Mouse (Mus musculus): ENCODE data around the gene Slc5a4b. TPM values are rescaled to one million over a fixed set of nuclear protein-coding genes. Genes with fewer than 3 reads are reported as not detected.
"Not testable (repeated sequence)": the region's sequence is repeated elsewhere in the genome, so short reads cannot be mapped to it uniquely, and the experiment has no call there.

Gene Slc5a4b
- total RNA-seq (2021) = not detected

DNA sequence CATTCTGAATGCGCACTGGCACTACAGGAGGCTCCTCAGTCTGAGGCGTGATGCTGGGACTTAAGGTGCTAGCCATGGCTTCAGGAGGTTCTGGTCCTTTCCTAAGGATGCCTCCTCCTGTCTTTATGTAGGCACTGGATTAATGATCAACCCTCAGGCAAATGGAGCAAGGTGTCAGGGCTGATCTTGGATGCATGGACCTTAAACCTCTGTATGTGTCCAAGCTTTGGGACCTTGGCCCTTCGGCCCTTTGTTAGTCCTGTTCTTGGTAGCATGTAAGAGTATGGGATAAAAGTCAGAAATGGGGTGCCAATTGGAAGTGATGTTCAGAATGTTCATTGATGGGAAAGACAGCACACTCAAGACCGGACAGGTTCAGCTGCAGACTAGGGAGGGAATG, at the start of gene Slc5a4b:
TSS of gene Slc5a4b (minus strand) at position 101 of the 400 bp plus-strand sequence.
- DNase-seq (ENCODE audit: extremely low spot score in 1 of 2, low spot score in 2 of 2) = no peak
- intact Hi-C loops (cut with DNase I) = no loop called here

GRCm38 (mm10) chr10:76158009-76158408, 47.2 kb upstream of the Slc5a4b start:
- intact Hi-C loops (cut with DNase I) = no loop called here
- DNase-seq (ENCODE audit: extremely low spot score in 1 of 2, low spot score in 2 of 2) = no peak

DNA sequence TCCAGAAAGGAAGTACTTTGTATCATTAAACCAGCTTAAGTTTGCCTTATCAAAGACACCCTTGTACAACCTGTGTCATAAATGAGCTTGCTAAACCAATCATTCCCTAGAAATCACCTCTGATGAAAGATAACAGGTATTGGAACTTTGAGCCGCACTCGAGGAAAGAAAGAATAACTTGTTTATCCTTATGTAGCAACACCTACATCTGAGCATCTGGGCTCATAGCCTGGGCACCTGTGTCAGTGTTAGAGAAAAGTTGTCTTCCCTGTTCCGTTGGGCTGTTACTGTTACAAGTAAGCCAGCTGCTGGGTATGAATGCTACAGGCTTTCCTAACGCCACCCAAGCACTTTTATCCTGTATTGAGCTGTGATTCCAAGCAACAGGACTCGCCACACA, 46.8 kb upstream of the Slc5a4b start:
- no peak for DNase-seq (ENCODE audit: extremely low spot score in 1 of 2, low spot score in 2 of 2)

GRCm38 (mm10) chr10:76155911-76156310, 45.1 kb upstream of the Slc5a4b start:
- intact Hi-C loops (cut with DNase I) = no loop called here
- no peak for DNase-seq (ENCODE audit: extremely low spot score in 1 of 2, low spot score in 2 of 2)

More for the DNA sequence above, 46.8 kb upstream of the Slc5a4b start:
- intact Hi-C loops (cut with DNase I) = no loop called here

DNA sequence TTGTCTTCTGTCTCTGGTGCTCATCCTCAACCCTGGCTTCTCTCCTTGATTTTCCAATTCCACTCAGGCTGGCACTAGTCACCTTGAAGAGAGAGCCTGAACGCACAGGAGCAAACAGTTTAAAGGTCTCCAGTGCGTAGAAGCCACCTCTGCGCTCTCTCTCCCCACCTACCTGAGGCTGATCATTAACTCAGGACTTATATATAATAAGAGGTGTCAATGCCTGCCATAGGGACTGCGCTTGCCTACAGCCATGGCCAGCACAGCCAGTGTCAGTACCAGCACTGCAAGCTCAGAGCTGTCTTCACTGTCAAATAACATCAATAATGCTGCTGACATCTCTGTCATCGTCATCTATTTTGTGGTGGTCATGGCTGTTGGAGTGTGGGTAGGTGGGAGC, 36.5 kb upstream of the Slc5a4b start, which contains the start of gene Slc5a4a:
TSS of gene Slc5a4a (plus strand) at position 174 of the 400 bp plus-strand sequence.
- DNase-seq (ENCODE audit: extremely low spot score in 1 of 2, low spot score in 2 of 2) = no peak
- intact Hi-C loops (cut with DNase I) = no loop called here

DNA sequence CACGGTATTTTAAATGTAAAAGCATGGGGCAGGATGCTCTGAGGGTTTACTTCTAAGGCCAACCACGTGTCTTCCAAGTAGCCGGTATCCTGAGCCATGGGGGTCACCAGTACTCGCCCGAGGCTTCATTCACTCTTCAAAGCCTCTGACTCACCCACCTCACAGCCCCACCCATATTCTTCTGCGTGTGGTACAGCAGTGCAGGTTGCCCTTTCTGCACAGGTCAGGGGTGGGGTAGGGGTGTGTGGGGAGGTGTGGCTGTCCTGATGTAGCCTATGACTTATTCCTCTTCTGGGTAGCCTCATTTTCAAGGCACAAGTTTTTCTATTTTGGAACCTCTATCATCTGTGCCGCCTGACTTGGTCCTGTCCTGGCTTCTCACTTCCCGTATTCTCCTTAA, 36.1 kb upstream of the Slc5a4b start:
- DNase-seq (ENCODE audit: extremely low spot score in 1 of 2, low spot score in 2 of 2) = no peak
- intact Hi-C loops (cut with DNase I) = no loop called here

- no peak for DNase-seq (ENCODE audit: extremely low spot score in 1 of 2, low spot score in 2 of 2)
- intact Hi-C loops (cut with DNase I) = no loop called here
Observed at GRCm38 (mm10) chr10:76136318-76136717, 25.6 kb upstream of the Slc5a4b start.

DNA sequence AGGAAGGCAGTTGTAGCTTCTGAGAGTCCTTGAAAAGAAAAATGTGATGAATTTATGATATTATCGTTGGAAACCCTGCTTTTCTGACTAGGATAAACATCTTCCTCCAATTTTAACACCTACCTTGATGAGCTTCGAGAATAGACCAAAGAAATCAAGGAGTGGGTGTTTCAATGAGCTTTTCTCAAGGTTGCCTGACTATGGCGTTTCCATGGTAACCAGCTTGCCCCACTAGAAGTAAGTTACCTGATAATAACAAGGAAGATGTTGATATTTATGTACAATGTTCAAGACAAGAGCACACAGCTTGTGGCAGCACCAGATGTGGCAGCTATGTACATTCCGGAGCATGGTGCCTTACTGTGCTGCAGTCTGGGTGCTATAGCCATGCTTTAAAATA, 21.7 kb upstream of the Slc5a4b start:
- intact Hi-C loops (cut with DNase I) = no loop called here
- DNase-seq (ENCODE audit: extremely low spot score in 1 of 2, low spot score in 2 of 2) = no peak

DNA sequence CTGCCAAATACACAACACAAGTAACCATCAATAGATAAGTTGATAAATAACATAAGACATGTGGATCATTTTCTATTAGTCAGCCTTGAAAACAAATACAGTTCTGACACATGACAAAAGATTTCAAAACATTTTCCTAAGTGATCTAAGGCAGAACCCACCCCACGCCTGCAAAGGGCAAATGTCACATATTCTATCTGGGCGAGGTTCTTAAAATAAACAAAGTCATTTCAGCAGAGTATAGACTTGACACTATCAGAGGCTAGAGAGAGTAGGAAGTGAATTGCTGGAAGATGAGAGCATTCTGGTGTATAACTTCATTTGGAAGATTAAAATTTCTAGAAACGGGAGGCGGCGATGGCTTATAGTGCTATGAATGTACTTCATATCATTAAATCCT, 10.7 kb upstream of the Slc5a4b start:
- intact Hi-C loops (cut with DNase I) = no loop called here

GRCm38 (mm10) chr10:76120124-76120711, 9.5 kb upstream of the Slc5a4b start:
- no peak for DNase-seq (ENCODE audit: extremely low spot score in 1 of 2, low spot score in 2 of 2)
- intact Hi-C loops (cut with DNase I) = no loop called here

More for the DNA sequence above, 10.7 kb upstream of the Slc5a4b start:
- DNase-seq (ENCODE audit: extremely low spot score in 1 of 2, low spot score in 2 of 2) = no peak

DNA sequence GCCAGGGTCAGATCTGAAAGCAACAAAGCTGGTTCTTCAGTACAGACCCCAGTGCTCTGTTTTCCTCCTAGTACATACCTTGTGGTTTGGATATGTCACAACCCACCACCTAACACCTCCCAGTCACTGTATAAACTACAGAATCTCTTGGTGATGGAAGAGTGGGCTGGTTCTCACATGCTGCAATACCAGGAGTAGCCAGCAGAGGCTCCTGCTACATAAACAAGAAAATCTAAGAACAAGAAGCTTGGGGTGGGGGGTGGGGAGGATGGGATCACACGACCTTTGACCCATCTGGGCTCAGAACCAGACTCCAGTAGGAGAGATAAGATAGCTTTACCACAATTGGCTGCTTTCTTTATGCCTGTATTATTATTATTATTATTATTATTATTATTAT, 8.0 kb upstream of the Slc5a4b start:
- intact Hi-C loops (cut with DNase I) = no loop called here
- DNase-seq (ENCODE audit: extremely low spot score in 1 of 2, low spot score in 2 of 2) = peak in 1 of 2 experiments; percentile 34

DNA sequence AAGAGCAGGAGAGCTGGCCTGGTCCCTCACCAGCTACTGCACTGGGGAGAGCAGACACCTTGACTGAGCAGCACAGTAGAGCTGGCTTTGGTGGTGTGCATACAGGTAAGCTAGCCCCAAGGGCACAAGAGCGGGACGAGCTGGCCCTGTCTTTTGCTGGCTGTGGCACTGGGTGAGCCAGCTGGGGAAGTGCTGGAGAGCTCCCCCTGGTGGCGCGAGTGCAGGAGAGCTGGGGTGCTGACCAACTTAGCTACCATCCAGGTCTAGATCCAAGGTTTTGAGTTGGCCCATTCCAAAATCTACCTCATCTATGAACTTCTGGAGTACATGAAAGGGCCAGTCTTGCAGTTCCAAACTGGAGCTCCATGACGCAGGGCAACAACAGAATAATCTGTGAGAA, 7.2 kb upstream of the Slc5a4b start:
- intact Hi-C loops (cut with DNase I) = no loop called here
- DNase-seq (ENCODE audit: extremely low spot score in 1 of 2, low spot score in 2 of 2) = peak in 1 of 2 experiments; percentile 48

DNA sequence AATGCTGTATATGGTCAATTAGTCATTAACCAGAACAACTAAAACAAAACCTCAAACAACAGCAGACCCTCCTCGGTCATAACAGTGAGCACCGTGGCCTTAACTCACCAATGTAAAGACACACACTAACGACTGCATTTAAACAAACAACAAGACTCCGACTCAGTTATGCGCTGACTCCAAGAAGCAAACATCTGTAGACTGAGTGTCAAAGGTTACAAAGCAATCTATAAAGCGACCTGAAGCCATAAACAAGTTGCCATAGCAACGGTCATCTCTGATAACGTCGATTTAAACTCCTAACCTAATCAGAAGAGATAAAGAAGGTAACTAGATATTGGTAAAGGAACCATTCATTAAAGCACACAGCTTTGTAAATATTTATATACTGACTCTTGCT, 13.4 kb downstream of the Slc5a4b start:
- intact Hi-C loops (cut with DNase I) = no loop called here

GRCm38 (mm10) chr10:76096580-76096979, 14.2 kb downstream of the Slc5a4b start:
- DNase-seq (ENCODE audit: extremely low spot score in 1 of 2, low spot score in 2 of 2) = no peak
- intact Hi-C loops (cut with DNase I) = no loop called here

More for the DNA sequence above, 13.4 kb downstream of the Slc5a4b start:
- DNase-seq (ENCODE audit: extremely low spot score in 1 of 2, low spot score in 2 of 2) = no peak

- DNase-seq (ENCODE audit: extremely low spot score in 1 of 2, low spot score in 2 of 2); intact Hi-C loops (cut with DNase I): not testable (repeated sequence)
Observed at GRCm38 (mm10) chr10:76077008-76077407, 33.8 kb downstream of the Slc5a4b start.

DNA sequence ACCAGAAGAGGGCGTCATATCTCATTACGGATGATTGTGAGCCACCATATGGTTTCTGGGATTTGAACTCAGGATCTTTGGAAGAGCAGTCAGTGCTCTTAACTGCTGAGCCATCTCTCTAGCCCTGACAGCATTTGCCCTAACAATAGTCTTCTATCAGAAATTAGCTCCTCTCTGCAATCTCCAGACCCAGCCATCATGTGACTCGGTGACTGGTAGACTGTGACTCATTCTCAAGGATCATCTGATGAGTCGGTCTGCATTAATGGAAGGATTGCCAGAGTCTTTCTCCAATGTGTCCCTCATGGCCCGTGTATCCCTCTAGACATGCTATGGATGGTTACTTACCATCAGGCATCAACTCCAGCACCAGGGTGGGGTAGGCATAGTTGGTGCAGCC, 38.7 kb downstream of the Slc5a4b start:
- intact Hi-C loops (cut with DNase I); DNase-seq (ENCODE audit: extremely low spot score in 1 of 2, low spot score in 2 of 2): not testable (repeated sequence)

- DNase-seq (ENCODE audit: extremely low spot score in 1 of 2, low spot score in 2 of 2) = no peak
Observed at GRCm38 (mm10) chr10:76067674-76068613, 42.8 kb downstream of the Slc5a4b start.

DNA sequence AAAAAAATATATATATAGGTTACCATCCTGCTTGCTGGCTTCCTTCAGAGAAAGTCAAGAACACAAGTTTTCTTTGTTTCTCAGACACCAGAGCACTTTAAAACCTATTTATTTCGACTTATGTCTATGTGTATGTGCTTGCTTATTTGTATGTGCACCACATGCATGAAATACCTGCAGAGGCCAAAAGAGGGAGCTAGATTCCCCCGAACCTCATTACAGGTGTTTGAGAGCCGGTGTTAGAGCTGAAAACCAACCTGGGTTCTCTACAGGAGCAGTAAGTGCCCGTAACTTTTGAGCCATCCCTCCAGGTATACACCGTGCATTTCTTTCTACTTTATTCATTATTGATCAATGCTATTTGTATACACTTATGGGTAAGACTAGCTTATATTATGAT, 48.3 kb downstream of the Slc5a4b start:
- intact Hi-C loops (cut with DNase I) = no loop called here
- DNase-seq (ENCODE audit: extremely low spot score in 1 of 2, low spot score in 2 of 2) = no peak

More at GRCm38 (mm10) chr10:76067674-76068613, 42.8 kb downstream of the Slc5a4b start:
- intact Hi-C loops (cut with DNase I) = no loop called here

GRCm38 (mm10) chr10:76051860-76052259, 58.9 kb downstream of the Slc5a4b start:
- no peak for DNase-seq (ENCODE audit: extremely low spot score in 1 of 2, low spot score in 2 of 2)

DNA sequence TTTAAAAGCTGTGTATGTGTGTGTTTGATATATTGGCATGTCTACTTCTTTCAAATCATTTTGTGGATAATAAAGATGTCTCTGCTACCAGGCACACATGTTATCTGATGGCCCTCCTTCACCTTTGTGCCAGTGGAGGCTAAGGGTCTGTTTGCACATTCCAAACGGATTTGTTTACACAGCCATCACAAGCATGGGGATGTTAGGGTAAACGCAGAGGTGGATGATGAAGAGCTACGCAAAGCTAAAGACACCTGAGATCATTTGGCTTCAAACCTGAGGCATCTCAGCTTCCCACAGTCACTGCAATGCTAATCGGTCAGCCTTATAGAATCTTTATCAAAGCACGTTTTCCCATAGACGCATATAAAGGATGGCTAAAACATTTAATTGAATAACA, 61.8 kb downstream of the Slc5a4b start:
- intact Hi-C loops (cut with DNase I) = no loop called here
- DNase-seq (ENCODE audit: extremely low spot score in 1 of 2, low spot score in 2 of 2) = no peak

More at GRCm38 (mm10) chr10:76051860-76052259, 58.9 kb downstream of the Slc5a4b start:
- intact Hi-C loops (cut with DNase I) = no loop called here

All from left cerebral cortex, postnatal 10 days (tissue).